Mouse (Mus musculus): ENCODE measurements around the gene Shroom3.

The Shroom3 gene

DNA sequence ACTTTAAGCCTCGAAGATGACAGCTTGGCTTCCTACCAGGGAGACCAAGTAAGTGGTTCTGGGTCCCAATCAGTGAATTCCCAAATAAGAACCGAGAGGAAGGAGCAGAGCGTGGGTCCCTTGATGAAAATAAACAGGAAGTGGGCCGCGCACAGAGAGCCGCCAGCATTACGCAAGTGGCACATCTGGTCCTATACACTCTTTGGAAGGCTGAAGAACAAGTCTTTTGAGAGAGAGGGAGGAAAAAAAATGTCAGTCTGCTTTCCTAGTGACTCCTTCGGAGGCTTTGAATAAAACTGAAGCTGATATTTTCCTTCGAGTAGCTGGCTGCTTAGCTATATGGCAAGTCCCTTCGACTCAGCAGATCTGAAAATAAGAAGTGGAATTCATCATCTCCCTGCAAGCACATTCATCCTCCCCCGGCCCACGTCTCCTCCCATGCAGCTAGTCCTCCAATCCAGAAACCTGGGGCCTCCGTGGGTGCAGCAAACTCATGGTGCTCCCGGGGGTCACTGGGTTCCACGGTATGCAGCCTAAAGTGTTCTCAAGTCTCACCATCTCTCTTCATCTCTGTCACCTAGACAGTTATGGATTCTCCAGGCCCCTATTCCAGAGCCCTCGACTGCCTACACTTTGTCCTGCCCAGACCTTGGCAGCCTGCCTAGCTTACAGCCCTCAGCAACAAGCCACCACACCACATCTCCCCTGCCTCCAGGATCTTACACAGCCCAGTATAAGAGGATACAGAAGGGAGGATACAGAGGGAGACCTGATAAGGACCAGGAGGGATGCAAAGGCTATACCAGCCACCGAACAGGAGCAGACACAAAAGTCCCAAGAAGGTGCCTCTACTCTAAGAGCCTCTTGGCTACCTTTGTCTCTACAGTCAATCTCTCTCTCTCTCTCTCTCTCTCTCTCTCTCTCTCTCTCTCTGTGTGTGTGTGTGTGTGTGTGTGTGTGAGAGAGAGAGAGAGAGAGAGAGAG, 317.8 kb downstream of the Shroom3 start:
- no peak for DNase-seq (ENCODE audit: low read depth, low spot score)

DNA sequence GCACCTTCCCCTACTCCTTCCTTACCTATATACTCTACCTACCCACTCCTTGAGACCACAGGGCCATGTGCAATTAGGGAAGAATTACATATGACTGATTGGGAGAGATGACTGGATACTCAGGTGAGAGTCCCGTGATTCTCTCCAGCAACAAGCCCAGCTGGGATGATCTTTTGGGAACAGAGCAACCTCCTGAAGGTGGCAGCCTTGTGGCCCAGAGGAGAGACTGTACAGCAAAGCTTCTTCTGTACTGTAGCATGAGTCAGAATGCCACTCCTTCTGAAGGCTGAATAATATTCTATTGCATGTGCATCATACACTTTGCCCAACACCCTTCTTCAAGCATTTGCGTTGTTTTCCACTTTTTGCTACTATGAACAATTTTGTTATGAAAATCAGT, 319.4 kb downstream of the Shroom3 start:
- DNase-seq (ENCODE audit: low read depth, low spot score) = no peak

DNA sequence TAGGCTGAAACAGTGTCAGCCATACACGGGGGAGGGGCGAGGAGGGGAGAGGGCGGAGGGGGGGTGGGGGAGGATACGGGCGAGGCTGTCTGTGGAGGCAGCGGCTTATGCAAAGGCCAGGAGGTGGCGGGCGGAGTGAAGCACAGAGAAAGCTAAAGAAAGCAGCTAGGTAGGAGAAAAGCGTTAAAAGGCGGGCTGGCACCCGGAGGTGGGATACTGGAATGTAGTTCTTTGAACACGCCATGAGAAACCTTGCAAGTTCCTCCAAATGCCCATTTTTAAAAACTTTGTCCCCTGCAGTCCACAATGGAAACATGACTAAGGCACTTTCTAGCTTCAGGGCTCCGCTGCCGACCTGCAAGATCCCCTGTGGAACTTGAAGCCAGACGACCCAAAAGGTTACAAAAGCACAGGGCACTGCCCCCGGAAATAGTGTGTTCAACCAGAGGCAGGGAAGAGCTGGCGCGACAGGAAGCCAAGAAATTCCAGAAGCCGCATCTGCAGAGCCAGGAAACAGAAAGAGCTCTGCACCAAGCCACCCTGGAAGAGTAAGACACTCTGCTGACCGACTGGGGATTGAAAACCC, 322.1 kb downstream of the Shroom3 start:
- peak; percentile 87 for DNase-seq (ENCODE audit: low read depth, low spot score)

DNA sequence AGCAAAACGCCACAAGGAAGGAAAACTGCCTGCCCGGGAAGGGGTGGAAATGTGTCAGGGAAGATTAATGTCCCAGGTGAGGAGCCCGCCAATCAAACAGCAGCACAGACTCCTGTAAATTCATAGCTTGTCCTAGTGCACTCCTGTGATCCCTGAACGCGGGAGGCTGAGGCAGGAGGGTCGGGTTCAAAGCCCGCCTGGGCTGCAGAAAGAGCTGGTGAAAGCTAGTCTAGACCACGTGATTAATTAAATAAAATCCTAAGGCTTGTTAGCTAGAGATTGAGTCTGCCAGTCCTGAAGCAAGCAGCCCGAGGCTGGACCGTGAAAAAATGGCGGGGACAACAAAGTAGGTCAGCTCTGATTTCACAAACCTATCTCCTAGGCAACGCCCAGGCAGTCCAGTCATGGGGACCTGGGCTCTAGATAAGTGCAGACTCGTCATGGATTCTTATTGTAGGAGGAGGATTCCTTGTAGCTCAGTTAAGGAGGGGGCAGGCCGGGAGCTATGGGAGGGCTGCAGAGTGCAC, 322.6 kb downstream of the Shroom3 start:
- DNase-seq (ENCODE audit: low read depth, low spot score) = peak; percentile 58

DNA sequence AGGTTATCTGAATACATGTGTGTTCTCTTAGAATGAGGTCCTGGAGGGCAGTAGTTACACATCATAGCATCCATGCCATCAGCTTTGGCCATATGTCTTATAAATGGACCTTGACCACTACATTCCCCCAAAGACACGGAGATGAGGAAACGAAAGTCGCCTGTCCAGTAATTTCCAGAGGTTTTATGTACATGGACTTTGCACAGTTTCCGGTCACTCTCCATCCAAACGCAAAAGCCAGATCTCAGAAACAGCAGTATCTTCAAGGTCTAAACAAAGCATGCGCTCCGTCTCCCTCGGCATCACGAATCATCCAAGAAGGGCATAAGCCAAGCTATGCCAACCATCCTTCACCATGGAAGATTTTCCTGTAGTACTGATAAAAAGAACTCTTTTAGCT, 325.0 kb downstream of the Shroom3 start:
- no peak for DNase-seq (ENCODE audit: low read depth, low spot score)

All from ZHBTc4 (cell line).